Mouse (Mus musculus): ENCODE measurements at regions not wholly inside any gene's neighbourhood (a gene's known extent, or its start where the extent isn't known, plus 50 kb on each side); places are given as distances from the start of the nearest gene placed in this dataset.
"Not testable (repeated sequence)": the region's sequence is repeated elsewhere in the genome, so short reads cannot be mapped to it uniquely, and the experiment has no call there.

DNA sequence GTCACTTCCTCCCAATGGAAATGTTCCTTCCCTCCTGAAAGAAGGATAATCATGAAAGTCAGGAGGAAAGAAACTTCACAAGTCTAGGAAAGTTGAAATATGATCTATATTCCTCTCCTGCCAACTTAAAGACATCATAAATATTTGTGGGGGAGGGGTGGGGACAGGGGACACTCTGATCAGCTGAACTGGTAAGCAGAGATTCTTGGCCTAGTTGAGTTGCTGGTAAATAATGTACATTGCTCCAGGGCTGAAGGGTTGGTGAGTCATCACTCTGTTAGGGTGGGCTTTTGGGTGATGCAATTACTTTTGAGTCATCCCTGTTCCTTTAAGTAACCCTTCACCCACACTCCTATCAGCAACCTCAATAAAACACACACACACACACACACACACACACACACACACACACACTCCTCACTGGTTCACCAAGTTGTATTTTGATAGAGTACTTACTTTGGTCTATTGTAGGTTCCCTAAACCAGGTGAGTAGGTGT lies 56.0 kb downstream of the Ccdc71l start:
- DNase-seq, result no peak

DNA sequence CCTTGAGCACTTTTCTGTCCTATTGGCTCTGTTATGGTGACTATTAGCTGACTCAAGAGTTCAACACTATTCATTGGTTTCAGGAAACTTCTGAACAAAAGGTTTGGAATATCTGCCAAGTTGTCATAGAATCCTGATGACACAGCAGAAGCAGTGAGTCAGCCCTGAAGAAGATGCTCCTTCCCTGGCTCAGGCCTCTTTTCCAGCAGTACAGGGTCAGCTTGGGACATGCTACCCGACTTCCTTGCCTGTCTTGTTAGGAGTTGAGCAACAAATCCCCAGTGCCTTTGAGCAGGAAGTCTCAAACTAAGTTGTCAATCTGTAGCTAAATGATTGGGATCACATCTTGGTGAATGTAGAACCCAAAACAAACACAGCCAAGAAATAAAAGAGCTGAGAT lies 56.6 kb downstream of the Ccdc71l start:
- DNase-seq, result peak; percentile 64

DNA sequence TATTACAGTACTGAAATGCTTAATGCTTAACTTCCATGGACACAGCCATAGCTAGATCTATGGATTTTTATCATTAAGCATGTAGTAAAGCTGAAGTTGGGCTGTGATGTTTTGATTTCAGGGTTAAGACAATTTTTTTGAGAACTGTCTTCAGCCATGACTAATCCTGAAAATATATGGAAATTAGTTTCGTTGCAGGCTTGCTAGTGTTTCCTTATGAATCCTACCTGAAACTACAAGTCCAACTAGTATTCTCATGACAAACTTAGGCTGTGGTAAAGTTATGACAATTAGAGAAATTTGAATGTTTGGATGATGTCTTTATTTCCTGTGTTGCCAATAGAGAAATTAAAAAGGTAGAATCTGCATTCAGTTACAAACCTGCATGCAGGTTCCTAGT lies 59.7 kb downstream of the Ccdc71l start:
- DNase-seq, result no peak

DNA sequence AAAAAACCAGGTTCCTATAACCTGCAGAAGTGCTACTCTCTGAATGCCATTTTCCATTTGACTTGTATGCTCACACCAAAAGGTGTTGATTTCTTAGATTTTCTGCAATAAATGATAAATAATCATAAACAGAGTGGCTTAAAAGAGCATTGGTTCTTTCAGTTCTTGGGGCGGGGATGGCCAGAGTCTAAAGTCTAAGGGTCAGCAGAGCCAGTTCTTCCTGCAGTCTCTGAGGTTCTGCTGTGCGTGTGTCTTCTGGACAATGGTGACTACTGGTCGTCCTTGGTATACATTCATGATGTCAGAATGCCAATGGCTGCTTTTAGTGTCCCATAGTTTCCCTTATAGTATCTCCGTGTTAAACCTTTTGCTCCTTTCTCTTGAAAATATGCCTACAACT lies 66.3 kb downstream of the Ccdc71l start:
- no peak for DNase-seq

DNA sequence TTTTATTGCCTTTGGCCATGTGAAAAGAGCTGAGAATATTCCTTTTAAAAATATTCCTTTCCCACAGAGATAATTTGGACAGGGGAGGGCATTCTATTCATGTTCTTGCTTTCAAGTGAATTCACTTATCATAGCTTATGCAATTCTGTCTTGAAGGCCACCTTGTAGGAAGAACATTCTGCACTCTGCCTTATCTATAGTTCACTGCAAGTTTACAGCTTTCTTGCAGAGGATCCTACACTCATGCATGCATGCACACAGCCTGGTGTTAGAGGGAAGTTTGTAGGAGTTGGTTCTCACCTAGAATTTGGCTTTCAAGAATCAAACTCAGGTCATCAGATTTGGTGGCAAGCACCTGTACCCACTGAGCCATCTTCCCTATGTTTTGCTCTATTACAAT lies 67.4 kb downstream of the Ccdc71l start:
- no peak for DNase-seq

DNA sequence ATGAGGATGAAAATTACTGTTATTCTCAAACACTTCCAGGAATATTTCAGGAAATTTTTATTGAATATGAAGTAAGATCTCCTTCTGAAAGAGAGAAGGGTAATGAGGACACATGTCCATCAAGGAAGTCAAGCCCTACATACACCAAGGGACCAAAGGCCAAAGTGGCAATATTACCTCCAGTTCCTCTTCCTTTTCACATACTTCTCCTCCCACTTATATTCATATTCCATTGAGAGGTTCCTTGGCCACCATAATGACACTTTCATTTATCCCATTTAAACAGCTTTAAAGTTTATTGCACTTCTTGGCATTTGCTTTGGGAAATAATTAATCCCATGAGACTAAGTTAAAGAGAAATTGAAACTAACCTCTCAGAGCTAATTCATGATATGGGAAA lies 70.9 kb downstream of the Ccdc71l start:
- DNase-seq, result no peak

DNA sequence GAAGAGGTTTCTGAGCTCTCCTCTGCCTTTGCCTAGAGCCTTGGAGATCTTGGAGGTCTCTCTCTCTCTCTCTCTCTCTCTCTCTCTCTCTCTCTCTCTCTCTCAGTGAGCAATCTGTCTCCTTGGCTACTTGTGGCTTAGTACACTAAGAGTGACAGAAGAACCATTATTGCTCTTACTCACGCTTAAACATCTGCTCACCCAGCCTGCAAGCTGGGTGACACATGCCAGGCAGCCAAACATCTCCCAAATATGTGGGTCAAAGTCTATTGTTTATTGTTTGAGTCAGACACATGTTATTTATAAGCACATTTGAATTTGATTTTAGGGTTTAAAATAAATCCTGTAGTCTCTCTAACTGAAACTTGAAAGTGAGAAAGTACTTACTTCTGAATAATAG lies 72.7 kb downstream of the Ccdc71l start:
- DNase-seq, result no peak

DNA sequence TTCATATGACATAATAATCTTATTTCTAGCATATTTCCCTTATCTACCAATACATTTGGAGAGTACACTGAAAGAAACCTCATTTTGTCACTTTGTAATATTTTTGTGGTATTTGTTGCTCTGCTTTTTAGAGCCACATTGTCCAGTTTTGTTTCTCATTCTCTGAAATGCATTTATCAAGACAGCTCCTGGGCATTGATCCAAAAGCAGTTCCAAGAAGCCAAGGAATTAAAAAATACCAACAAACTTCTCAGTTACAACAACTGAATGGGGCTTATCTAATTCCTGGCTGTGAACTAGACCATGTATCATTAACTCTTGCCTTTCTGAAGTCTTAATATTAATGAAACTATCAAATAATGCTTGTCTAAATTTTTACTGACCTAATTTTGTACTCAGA lies 76.3 kb downstream of the Ccdc71l start:
- DNase-seq, result no peak

DNA sequence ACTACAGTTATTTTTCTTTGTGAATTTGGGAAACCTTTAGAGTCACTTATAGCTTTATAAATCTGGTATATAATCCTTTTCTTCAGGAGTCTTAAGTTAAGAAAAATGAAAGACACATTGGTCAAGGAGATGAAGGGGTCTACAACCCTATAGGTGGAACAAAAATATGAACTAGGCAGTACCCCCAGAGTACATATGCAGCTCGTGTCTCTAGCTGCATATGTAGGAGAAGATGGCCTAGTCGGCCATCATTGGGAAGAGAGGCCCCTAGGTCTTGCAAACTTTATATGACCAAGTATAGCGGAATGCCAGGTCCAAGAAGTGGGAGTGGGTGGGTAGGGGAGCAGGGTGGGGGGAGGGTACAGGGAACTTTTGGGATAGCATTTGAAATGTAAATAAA lies 76.7 kb downstream of the Ccdc71l start:
- not testable (repeated sequence) for DNase-seq

DNA sequence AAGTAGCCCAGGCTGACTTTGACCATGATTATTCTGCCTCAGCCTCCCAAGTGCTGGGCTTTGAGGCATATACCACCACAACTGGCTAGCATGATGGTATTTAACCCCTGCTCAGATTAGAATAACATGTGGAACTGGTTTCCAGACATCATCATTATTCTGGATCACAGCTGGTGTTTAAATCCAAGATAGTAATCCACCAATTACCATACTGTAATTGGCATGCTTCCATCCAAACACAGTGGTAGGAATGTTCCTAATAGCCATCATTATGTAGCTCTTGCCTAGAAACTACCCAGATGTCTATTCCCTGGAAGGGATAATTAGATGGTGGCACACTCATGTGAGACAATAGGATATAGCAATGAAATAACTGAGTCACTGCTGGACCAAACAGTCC lies 77.4 kb downstream of the Ccdc71l start:
- DNase-seq, result no peak

DNA sequence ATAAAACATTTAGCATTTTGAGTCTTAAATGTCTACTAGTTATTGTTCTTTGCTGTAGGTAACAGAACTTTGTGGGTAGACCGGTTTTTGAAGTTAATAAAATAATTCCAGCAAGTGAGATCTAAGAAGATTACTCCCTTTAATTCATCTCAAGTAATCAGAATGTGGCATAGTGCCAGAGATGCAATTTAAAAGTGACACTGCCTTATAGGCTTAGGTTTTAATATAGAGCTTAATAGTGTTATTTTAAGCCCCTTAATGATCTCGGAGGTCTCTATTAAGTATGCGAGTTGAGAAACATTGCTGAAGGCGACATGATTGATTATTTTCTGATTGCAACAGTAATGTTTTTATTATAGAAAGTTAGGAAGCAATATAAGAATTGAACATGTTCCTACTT lies 78.3 kb downstream of the Ccdc71l start:
- DNase-seq, result no peak

DNA sequence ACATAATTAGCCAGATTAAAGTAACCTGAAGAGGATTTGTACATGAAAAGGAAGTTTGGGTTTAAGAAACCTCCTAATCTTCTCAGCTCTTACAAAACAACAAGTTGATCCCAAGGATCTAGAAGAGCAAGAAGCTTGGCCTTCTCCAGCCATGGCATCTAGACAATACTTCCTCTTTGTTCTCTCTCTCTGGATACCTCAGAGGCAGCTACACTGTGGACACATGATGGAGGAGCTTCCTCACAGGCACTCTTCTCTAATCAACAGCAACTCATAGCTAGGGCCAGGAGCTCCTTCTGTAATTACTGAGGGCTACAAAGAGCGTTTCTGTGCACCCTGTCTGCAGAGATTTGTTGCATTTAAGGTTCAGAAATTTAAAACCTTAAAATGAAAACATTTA lies 79.9 kb downstream of the Ccdc71l start:
- no peak for DNase-seq

DNA sequence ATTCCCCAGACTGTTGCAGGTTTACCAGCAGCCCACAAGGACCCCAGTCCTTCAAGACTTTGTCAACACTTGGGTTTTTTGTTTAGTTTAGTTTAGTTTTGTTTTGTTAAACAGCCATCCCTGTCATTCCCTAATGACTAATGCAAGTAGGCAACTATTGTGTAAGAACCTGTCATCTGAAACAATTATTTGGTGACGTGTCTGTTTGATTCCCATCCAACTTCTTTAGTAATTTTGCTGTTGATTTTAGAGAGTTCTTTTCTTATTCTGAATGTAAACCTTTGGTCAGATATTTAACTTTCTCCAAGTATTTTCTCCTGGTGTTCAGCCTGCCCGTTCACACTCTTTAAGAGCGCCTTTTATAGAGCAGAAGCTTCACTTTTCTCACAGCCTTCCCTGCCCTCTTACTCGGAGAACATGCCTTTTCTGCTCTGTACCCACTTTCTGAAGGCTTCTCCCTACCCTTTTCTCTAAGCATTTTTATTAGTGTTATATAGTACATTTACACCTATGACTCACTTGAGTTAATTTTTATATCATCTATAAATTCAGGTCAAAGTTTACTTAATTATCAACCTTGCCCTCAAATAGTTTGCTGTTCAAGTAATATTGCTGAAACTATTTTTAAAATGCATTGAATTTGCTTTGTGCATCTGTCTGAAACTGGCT lies 82.0 kb downstream of the Ccdc71l start:
- DNase-seq, result no peak

DNA sequence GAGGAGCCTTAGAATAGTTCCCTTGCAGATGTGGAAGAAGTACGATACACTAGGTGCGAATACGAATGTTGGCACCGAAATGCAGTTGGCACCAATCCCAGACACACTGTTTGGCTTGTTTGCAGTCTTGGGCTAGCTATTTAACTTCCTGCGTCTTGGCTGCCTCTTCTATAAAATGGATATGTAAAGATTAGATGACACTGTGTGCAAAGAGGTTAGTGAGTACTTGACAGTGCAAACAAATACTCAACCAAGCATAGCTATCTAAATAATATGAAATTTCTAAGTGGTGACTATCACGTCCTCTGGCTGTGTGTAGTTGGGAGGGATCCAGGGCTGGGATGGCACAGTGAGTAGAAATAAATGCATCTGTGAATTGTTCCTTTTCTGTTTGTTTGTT lies 86.9 kb downstream of the Ccdc71l start:
- no peak for DNase-seq

DNA sequence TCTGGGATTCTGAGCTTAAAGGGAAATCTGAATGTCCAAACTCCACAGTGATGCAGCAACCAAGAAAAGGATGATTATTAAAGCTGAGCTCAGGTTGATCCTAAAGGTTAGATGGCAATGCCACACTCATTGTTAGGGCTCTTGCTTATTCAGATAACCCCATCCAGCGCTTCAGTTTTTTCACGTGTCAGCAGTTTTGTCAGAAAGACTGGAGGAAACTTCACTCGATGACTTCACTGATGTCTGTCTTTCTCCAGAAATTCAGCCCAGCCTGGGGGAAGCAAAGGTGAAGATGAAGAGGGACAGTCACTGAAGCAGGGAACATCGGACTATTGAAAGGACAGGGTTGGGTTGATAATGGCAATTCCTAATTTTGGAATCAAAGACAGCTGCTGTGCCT lies 91.4 kb downstream of the Ccdc71l start:
- no peak for DNase-seq

DNA sequence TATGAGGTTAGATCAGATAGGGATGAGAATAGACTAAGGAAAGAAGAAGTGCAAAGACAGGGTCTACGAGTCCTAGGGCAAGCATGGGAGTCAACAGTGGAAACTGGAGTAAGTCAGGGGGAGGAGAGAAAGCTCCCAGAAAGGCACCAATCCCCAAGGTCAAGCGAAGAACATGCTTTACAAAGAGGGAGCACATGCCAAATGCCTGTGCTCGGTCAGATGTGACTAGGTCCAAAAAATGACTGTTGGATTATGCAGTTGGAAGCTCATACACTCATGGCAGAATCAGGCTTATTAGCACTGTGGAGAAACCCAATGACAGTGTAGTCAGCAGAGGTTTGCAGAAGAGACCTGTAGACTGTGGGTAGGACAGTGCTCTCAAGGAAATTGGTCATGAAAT lies 100.9 kb downstream of the Ccdc71l start:
- DNase-seq, result no peak

DNA sequence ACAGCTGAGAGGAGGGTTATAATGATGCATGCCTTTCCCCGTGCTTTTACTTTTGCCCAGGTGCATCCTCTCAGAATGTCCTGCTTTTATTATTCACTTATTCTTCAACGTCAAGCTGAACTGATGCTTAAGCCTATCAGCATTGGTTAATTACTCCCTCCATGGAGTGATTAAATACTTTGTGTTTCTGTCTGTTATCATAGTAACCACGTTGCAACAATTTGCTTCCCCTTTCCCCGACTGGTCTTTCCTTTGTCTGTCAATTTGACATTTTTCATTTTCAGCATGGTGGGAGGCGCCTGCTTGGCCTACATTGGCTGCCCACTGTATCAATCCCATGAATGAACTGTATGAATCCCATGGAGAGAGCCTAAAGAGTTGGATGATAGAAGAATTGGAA lies 101.8 kb downstream of the Ccdc71l start:
- no peak for DNase-seq

DNA sequence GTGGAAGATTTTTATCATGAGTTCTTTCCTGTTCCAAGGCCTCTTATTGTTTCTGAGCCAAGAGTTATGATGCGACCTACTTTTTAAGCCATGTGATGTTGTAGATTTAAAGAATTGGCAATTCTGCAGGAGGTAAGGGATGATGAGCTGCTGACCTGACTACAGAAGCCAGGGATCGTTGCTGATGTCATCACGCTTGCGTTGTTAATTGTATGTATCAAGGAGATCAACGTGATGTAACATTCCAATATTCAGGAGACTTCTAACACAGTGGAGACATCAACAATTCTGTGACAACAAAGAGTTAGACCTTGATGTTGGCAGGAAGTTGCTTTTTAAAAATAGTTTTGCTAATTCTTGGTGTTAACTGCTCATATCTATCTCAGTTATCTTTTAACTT lies 102.5 kb downstream of the Ccdc71l start:
- DNase-seq, result no peak

DNA sequence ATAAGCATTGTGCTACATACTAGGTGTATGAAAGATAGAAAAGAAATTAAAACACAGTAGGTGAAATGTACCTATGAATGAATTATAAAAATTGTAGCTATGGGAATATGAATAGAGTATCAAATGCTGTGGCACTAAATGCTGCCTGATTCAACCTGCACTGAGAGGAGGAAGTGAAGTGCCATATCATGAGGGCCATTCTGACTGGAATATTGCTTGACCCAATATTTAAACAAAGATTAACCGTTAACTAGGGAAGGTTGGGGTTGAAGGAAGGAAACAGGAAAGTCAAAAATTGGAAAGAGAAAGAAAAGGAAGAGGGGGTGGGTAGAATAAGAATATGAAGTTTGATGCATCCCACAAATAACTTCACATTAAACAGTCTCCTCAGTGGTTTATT lies 103.8 kb downstream of the Ccdc71l start:
- no peak for DNase-seq

DNA sequence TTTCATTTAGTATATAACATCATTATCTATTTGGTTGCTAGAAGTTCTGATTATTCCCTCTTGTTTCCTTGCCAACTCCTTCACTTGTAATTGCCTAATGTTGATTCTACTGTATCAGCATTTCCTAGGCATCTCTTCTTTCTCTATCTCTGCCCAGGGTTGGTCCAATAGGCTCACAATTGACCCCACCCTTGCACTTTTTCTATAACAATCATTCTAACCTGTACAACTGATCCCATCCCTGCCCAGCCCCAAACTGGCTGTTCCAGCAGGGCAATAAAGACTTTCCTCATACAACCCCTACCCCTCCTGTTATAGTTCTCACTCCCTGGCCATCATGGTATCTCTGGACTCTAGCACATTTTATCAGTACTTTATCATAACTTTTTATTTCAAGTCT lies 104.3 kb downstream of the Ccdc71l start:
- no peak for DNase-seq

DNA sequence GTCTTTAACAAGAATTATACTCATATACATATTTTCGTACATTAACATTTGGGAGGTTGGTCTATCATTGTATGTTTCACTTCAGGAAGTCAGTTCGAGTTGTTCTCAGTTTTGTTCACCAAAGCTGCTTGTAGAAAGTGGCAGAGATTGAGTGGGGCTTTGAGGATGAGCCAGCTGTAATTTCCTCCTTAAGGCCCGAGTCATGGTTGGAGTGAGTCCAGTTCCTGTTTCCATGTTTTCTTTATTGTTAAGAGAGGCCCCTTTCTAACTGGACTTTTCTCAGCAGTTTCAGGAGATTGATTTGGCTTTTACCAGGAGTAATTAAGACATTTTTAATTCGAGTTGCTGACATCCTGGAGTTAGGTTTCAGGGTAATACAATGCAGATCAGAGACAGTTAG lies 107.7 kb downstream of the Ccdc71l start:
- no peak for DNase-seq

DNA sequence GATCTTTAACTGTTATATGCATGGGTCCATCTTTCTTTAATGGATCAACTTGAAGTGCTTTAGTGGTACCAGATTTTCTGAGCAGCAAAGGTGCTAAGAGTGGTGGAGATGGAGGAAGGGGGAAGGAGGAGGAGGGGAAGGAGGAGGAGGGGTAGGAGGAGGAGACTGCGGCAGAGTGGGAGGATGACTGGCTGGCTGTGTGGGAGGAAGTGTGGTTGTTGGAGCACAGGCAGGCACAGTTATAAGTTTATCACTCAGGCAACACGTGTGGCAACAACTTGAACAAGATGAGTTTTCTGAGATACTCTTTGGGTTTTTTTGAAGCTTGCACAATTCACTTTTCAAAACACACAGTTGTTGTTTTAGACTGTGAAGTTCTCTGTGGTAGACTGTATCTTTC lies 108.2 kb downstream of the Ccdc71l start:
- no peak for DNase-seq

DNA sequence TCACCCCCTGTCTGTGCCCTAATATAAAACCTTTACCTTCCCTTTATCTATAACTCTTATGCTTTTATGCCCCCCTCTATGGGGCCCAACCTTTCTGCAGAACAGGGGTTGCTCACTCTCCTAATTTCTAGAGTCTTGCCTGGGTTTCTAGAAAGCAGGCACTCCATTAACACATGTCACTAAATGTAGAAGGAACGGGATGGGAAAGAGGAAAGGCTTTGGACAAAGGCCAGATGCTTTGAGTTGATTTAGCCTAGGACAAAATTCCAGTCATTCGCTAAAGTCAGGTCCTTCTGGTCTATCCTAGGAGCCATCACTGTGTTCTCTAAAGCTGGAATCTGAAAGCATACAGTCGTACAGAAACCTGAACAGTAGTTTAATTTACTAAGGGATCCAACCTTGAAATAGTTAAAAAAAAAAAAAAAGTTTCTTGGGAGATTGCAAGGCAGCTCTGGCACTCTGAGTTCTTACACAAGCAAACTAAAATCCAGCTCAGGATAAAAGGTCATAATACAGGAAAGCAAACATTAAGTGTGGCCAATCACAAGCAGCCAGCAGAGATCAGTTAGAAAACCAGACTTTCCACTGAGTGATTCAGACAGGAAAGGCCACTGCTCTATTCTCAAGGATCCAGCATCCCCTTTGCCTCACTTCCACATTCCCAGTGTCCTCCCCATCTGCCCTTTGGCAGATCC lies 109.5 kb downstream of the Ccdc71l start:
- peak; percentile 30 for DNase-seq

DNA sequence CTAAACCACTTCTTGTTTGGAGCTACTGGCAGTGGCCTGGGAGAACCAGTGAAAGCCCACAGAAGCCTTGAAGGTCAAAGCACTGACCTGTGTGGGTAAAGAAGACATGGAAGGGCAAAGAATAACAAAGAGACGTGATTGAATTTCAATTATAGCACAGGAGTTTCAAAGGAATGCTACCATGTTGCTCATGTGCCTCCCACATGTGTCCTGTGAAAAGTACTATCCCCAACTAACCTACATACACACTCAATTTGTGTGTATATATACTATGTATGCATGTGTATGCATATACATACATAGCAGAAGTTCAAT lies 110.0 kb downstream of the Ccdc71l start:
- no peak for DNase-seq
